Mouse (Mus musculus): ENCODE data around the gene Ngp. TPM values are rescaled to one million over a fixed set of nuclear protein-coding genes. Genes with fewer than 3 reads are reported as not detected.

Ngp gene
- 1 to 10 TPM; 2.0 to 4.5 TPM for total RNA-seq (2023)

DNA sequence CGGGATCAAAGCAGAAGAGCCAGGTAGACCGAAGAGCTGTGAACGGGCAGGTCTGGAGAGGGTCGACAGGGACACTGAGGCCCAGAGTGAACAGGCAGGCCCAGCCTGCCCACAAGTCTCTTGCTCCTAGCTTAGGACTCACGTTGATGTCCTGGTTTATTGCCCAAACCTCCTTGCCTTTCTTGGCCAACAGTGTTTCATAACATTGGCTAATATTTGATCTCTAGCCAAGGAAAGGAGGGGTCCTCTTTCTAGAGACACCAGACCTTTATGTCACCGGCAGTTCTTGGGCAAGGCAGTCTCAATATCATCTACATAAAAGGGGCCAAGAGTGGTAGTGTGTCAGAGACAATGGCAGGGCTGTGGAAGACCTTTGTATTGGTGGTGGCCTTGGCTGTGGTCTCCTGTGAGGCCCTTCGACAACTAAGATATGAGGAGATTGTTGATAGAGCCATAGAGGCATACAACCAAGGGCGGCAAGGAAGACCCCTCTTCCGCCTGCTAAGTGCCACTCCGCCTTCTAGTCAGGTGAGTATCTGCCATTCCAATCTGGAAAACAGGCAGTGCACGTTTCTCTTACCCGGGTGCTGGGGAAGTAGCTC lies at the start of gene Ngp:
Gene Ngp (plus strand): TSS at position 237 of the 602 bp plus-strand sequence.

GRCm38 (mm10) chr9:110408099-110408773 lies 11.3 kb upstream of the Ngp start, which contains the start of gene Ptpn23:
TSS of gene Ptpn23 (minus strand) at chr9:110408213.

Other genes starting within 250 kb of the Ngp start
- 1 to 10 TPM; 3.4 to 4.0 TPM for gene Cspg5, start 176.0 kb upstream of the Ngp start, total RNA-seq (2023)
- gene Elp6, start 114.6 kb upstream of the Ngp start, total RNA-seq (2023), result 1 to 10 TPM; 7.0 to 8.9 TPM
- 10 to 100 TPM; 58.4 to 71.9 TPM for gene Scap, start 86.5 kb upstream of the Ngp start, total RNA-seq (2023)
- 100 to 1,000 TPM in 1 of 2 experiments, 10 to 100 TPM in 1; 69.8 to 108 TPM for gene Ptpn23, start 11.5 kb upstream of the Ngp start, total RNA-seq (2023)
- gene Klhl18, start 56.9 kb downstream of the Ngp start, total RNA-seq (2023), result 10 to 100 TPM; 45.1 to 57.1 TPM
- gene Kif9, start 57.2 kb downstream of the Ngp start, total RNA-seq (2023), result 1 to 10 TPM; 2.8 to 4.2 TPM
- gene Setd2, start 112.8 kb downstream of the Ngp start, total RNA-seq (2023), result 100 to 1,000 TPM; 220 to 226 TPM
- gene Nradd, start 204.7 kb downstream of the Ngp start, total RNA-seq (2023), result 1 to 10 TPM; 2.7 to 3.8 TPM
- 10 to 100 TPM; 33.5 to 41.6 TPM for gene Nbeal2, start 234.4 kb downstream of the Ngp start, total RNA-seq (2023)
- 10 to 100 TPM; 68.8 to 88.5 TPM for gene Ccdc12, start 236.8 kb downstream of the Ngp start, total RNA-seq (2023)

All from B cell, adult 67 days (primary cell).